Mouse (Mus musculus) testis, adult 10 weeks (tissue): ENCODE data around the gene Pou1f1. TPM values are rescaled to one million over a fixed set of nuclear protein-coding genes. Genes with fewer than 3 reads are reported as not detected.

Experiments used
- polyA plus RNA-seq: library from polyadenylated mRNA; stranded (reverse); fragments of 350-450 nt; fragmentation: Illumina TruSeq; extraction: RNeasy Lipid Tissue Mini Kit (QIAGEN cat#74804); gene quantifications from one replicate; pipeline ENCODE4 v1.2.3, GENCODE M21; 2014; ENCODE audit warnings: low read depth, low replicate concordance

The Pou1f1 gene
- polyA plus RNA-seq, result not detected

GRCm38 (mm10) chr16:65520211-65520610 is at the start of gene Pou1f1:
TSS of gene Pou1f1 (plus strand) at chr16:65520511.

GRCm38 (mm10) chr16:65561963-65562863 is 41.9 kb downstream of the Pou1f1 start, which contains the start of gene Chmp2b:
TSS of gene Chmp2b (minus strand) at chr16:65562726.

Other genes with a start within 250 kb of the Pou1f1 start
- 276 TPM for gene Chmp2b, start 42.2 kb downstream of the Pou1f1 start, polyA plus RNA-seq